Mouse (Mus musculus) embryo, embryonic 10.5 days (tissue): ENCODE results near the gene Sox9.

Source experiments
- DNase-seq: peaks from one replicate; pipeline ENCODE4 v3.0.0-alpha.2; 2015; ENCODE audit warnings: low spot score

Gene Sox9

DNA sequence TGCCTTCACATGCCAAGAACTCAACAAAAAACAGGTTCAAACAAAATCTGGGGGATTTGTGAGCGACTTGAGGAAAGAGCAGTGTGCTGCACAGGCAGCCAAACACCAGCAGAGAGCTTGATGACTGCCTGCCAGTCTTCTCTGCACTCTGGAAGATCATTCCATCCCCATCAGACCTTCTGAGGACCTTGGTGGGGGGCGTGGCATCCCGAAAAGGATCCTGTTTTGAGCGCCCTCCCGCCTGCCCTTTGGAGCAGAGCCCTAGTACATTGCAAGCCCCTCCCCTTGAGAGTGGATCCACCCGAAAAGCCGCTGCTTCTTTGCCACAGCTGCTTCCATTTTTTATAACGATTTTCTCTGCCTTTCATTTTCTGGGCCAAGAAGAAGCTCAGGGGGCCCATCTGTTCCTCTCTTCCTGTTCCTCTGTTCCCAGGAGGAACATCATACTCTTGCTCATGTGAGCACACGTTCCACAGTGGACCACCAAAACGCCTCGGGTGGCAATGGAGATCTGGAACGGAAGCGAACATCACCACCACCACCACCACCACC, 16.9 kb downstream of the Sox9 start:
- no peak for DNase-seq

DNA sequence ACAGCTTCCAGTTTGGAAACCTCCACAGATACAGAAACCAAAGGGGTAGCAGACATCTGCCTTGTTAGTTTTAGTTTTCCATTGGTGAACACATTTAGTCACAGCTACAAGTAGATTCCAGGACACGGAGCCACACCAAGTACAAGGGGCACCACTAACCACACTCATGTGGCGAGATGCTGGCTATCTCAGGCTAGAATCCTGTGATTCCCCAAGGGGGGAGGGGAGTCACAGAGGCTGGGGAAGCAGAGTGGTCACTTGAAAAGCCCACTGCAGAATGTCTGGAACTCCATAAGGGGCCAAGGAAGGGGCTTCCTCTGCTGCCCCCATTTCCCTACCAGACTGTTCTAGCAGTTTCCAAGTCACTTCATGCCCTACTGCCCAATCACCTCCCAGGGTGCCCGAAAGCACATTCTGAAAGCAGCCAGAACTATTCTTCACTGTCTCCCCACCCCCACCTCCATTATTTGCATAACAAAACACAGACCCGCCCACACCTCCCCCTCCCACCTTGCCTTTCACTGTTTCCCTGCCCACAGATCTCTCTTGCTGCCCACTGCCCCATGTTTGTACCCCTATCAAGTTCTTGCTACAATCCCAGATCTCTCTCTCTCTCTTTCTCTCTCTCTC, 19.3 kb downstream of the Sox9 start:
- peak; percentile 67 for DNase-seq

DNA sequence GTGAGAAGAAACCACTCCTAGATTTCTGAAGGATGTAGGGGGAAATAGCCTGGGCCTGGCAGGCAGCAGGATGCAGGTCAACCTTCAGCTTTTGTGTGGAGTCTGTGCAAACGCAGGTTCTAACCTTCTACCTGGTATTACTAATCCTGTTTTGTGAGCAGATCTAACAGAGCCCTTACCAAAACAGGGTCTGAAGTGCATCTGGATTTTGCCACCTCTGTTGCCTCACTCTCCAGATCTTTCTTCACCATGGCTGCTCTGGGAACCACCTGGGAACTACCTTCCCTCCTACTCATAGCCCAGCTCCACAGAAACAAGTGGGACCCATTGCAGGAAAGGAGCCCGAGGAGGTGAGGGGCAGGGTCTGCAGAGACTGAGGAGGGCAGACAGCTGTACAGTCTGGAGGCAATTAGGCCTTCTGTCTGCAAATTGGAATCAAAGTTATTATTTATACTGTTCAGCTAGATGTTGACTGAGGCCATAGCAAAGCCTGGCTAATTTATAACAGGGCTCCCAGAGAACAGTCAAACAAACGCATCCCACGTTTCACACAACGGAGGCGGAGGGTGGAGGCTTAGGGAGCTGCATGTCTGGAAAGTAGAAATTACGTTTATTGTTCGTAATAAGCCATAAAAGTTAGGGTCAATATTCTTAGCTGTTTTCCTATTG, 25.9 kb downstream of the Sox9 start:
- DNase-seq, result no peak

DNA sequence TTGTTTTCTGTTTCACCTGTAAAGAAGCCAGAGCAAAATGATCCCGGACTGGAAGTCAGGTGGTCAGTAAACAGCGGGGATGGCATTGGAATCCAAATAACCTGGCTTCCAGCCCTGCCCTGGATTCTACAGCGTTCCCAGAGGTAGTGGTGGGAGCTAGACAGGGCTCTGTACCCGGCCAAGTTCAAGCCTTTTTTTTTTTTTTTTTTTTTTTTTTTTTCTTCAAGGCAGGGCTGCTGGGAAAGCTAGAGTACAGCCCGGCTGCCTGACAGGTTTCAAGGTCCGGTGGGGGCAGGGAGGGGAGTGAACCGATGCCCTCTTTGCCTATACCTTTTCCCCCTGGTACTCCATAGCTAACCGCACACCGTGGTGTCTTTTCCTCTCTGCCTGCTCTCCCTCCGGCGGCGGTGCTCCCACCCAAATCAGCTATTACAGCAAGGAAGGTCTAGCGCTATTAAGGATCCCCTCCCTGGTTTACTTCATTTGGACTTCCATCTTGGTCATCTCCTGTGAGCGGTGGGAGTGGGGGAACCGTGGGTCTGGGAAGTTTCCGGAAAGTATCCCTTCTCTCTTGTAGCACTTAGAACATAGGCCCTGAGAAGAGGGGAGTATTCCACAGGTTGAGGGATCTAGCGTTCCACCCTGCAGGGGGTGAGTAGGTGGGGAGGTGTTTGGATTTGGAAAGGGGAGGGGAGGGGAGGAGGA, 28.6 kb downstream of the Sox9 start:
- DNase-seq, result no peak

DNA sequence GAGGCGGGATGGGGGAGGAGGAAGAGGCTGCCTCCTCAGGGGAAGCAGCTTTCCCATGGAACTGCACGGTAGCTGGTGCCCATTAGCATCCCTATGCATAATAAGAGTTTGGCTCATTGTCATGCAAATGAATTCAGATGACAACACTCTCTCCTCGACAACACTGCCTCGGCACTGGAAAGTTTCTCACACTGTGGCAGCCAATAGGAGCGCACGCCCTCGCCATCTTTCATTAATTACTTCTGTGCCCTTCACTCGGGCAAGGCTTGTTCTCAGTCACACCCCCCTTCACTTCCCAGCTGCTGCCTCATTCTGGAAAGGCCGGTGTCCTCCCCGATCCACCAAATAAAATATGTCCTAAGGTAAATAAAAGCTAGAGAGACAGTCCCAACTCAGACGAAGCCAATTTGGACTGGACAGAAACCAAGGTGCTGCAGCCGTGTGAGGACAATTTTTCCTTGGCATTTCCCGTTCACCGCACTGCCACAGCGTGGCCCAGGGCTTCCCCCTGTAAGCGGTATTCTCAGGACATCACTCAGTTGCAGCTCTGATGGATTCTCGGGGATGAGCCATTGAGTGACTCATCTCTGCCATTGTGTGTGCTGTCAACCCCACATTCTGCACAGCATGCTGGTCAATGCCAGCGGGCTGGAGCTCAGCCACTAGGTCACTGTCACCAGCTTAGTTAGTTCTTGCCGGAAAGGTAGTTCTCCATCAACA, 29.3 kb downstream of the Sox9 start:
- DNase-seq, result peak; percentile 90

DNA sequence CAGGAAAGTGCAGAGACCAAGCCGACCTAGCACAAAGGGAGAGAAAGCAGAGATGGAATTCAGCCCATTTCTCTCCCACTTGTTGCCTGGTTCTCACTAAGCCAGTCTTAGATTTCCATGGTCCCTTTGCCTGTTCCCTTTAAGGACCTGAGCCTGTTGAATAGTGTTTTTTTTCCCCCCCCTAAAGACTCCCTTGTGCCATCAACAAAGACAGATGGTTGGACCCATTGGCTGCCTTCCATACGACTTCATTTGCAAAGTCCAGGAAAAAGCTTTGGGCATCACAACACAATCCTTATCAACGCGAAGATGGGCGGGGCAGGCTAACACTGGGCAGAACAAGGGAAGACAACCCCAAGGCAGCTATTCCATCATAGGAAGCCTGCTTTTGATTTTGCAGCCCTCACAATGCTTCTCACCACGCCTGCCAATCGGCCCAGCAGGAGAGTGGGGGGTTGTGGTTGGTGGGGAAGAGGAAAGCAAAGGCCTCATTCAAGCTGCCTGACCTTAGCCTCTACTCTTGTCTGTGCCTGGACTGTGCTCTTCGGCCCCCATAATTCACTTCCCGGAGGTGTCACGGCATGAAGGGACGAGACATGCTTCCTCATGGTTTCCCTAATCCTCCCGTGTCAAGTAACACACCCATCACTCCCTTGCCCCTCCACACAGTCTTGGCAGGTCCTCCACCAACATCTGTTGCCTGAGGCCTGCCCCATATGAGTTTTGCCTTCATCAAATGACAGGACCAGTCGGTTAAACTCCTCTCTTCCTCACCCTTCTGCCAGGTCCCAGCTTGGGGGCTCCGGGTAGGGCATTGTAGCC, 36.0 kb downstream of the Sox9 start:
- DNase-seq, result peak; percentile 64

DNA sequence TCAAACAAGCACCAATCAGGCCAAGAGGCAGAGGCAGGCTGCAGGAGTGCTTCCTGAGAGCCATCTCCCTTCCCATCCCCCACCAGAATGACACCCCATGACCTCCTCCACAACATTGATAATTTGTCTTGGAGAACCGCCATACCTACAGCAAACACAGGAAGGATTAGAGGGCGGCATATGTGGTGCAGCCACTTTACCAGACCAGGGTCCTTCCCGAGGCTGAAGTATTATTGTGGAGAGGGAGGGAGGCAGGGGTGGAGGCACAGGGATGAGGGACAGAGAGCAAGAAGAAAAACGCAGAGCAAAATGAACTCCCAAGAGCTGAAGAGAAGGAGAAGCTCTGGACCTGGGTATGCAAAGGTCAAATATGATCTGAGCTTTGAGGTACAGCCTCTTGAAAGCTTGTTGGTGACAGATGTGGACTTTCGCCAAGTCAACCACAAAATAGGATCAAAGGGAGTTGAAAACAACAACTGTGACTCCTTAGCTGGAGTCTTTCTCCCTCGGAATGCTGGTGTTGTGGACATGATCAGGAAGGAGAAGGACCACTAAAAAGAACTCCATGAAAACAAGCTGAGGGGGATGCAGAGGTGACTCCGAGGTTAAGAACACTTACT, 36.7 kb downstream of the Sox9 start:
- no peak for DNase-seq

DNA sequence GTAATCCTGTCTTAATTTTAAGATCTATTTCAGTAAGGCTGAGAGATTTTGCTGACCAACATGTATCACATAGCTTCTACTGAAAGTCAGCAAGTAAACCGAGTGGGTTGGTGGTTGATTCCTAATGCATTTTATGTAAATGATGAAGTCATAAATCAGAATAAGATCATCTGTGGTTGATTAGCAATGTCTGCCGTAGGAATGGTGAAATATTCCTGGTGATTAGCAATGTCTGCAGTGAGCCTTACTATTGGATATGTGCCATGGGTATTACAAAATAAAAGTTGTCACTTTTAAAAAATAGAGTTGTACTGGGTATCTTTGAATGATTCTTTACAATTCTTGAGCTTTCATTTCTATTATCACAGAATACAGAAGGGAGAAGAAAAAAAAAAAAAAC, 39.5 kb downstream of the Sox9 start:
- no peak for DNase-seq

DNA sequence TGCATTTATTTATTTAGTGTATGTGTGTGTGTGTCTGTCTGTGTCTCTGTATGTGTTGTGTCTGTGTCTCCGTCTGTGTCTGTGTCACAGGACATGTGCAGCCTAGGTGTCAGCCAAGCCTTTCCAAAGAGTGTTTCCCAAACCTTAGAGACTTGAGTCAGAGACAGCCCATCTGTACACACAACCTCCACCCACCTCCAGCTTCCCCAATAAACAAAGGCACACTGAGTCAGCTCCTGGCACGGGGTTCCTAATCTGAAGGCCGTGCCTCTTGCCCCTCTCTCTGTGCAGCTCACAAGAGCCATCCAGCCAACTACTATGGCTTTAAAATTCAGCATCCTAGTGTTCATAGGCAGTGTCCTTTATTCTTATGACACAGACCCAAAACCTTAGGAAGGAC, 42.1 kb downstream of the Sox9 start:
- DNase-seq, result no peak

DNA sequence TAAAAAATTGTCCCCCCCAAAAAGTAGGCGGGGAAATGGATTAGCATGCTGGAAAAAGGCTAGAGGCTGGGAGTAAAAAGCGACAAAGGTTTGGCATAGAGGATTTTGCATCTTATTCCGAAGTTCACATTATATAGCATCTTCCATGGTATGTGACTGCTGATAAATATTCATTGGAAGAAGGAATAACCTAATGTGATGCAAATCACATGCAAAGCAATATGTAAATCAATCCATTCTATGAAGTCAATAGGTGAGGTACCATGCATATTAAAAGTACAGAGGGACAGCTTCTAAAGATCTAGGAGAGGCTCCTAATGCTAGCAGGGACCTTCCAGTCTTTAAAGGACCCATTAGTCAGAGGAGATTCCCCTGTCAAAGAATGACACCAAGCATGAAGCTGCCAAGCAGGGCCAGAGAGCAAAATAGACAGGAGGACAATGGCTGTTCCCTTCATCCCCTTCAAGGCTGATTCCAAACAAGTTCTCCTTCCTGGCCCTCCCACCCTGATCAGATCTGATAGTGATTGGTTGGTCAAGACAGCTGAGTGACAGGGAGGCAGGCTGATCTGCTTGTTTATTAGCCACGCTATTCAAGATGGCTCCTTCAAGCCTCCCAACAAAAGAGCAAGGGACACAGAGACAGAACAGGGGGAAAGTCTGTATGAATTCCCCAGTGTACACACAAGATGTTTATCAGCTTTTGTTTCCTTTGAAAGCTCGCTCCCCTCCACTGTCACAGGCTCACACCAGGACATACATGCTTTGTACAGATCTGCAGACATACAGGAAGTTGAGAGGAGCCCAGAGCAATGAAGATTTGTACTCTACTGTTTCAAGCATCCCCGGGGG, 44.4 kb downstream of the Sox9 start:
- DNase-seq, result peak; percentile 80

DNA sequence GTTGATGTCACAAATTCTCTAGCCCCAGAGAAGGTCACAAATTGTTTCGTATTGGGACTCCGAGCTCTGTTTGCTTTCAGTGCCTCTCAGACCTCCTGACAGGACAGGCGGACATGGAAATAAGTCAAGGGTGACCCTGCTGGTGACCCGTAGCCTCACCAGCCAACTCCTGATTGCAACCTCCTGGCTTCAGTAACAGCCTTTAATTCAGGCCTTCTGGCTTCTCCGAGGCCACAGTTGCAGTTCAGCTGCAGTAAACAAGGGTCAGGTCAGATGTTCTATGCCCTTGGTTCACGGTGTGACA, 45.0 kb downstream of the Sox9 start:
- DNase-seq, result peak; percentile 82

DNA sequence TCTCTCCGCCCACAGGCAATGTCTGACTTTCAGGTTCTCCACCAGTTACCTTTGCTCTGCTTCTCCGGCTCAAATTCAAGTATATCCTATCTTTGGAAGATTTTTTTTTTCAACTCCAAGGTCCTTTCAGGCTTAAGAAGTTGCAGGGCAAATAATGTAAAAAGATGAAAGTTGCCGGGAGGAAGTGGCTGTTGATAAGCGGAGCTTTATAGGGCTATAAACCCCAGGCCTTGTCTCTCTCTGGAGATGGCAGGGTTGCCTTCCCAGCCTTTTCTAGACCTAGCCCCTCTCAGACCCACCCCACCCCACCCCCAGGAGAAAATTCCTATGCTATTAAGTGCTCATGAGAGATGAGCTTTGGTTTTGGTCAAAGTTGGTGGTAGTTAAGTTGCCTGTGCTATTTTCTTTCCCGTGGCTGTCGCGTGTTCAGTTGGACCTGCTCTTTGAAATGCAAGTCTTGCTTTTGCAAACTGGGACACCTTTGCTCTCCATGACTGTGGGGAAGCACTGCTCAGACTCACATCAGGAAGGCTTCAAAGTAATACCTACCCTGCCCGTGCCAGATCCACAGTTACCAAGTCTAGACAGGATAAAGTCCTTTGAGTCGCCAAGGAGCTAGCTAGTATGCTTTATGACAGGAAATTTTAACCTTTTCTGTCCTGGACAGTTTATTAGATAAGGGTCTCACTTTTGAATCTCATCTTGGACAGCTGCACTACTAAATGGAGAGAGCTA, 46.7 kb downstream of the Sox9 start:
- DNase-seq, result no peak

DNA sequence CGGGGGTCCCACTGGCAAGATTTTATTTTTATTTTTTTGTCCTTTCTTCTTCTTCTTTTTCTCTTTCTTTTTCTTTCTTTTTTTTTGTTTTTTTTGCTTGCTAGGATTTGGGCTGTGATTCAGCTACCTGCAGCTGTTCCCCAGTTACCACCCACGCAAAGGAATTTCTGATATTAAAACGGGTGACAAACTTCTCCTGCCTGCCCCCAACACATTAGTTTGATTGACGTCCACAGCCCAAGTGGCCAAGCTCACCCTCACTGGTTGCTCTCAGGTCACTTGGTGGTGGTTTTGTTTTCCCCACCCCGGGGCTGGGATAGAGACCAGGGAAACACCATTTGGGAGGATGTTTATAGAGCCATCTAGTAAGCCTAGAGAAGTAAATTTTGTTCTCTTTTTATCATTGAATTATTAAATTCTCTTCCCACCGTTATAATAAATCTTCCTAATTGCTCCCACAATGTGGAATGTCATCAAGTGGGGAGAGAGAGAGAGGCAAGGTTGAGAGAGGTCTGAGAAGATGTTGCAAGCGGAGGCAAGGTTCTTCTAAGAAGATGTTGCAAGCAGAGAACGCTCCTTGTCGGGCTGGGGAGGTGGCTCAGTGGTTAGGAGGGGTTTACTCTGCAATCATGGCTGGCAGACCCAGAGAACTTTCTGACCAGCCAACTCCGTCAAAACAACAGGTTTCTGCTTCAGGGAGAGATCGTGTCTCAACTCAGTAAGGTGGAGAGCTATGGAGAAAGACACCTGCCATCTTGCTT, 52.4 kb downstream of the Sox9 start:
- DNase-seq, result no peak

DNA sequence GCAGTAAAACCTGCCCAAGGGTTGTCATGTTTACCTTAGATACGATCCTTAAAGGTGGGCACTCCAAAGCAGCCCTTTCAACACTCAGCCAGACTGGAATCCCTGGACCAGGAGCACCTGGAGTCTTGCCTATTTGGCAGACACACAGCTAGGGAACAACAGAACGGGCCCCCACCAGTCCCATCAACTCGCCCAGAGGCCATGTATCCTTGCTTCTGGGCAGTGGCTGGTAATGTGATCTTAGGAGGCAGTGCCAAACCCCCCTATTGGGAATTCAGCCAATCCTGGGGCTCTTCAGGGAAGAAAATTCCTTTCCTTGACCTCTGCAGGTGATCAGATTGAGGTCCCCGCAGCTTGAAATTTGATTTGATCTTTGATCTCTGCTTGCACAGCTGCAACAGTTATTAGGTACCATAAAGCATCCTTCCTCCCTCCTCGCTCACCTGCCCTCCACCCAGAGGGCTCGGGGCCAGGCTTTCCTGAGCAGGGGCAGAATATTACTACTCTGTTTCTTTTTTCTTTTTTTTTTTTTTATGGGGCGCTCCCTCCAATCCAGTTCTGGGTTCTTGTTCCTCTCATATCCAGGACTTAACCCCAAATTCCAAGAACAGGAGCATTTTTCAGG, 53.6 kb downstream of the Sox9 start:
- DNase-seq, result peak; percentile 42
